Mouse (Mus musculus): Measurements from ENCODE around the gene Pla2g7.
A peak's percentile ranks its signal among the peaks of the same experiment; 100 is the strongest.
"Not testable (repeated sequence)": the region's sequence is repeated elsewhere in the genome, so short reads cannot be mapped to it uniquely, and the experiment has no call there.

Gene Pla2g7

GRCm38 (mm10) chr17:43567992-43568888 lies at the start of gene Pla2g7:
Gene Pla2g7, plus strand, starts transcription at chr17:43568098.
- peak; percentile 33 for DNase-seq (ENCODE audit: low spot score)

GRCm38 (mm10) chr17:43518644-43519409 lies 49.1 kb upstream of the Pla2g7 start:
- DNase-seq (ENCODE audit: low spot score): peak; percentile 70

GRCm38 (mm10) chr17:43520166-43520565 lies 47.7 kb upstream of the Pla2g7 start:
- no peak for DNase-seq (ENCODE audit: low spot score)

GRCm38 (mm10) chr17:43530507-43530906 lies 37.4 kb upstream of the Pla2g7 start:
- DNase-seq (ENCODE audit: low spot score): no peak

- DNase-seq (ENCODE audit: low spot score): no peak
Observed at GRCm38 (mm10) chr17:43531192-43531591, 36.7 kb upstream of the Pla2g7 start.

GRCm38 (mm10) chr17:43534362-43535222 lies 33.3 kb upstream of the Pla2g7 start:
- DNase-seq (ENCODE audit: low spot score): peak; percentile 32

- DNase-seq (ENCODE audit: low spot score): not testable (repeated sequence)
Observed at GRCm38 (mm10) chr17:43536841-43537240, 31.1 kb upstream of the Pla2g7 start.

GRCm38 (mm10) chr17:43538767-43539166 lies 29.1 kb upstream of the Pla2g7 start:
- no peak for DNase-seq (ENCODE audit: low spot score)

GRCm38 (mm10) chr17:43543539-43543938 lies 24.4 kb upstream of the Pla2g7 start, which contains the start of gene Ankrd66:
Gene Ankrd66, minus strand, starts transcription at chr17:43543639.
- DNase-seq (ENCODE audit: low spot score): no peak

- DNase-seq (ENCODE audit: low spot score): no peak
Observed at GRCm38 (mm10) chr17:43544040-43544439, 23.9 kb upstream of the Pla2g7 start.

GRCm38 (mm10) chr17:43551122-43551630 lies 16.7 kb upstream of the Pla2g7 start:
- no peak for DNase-seq (ENCODE audit: low spot score)

- DNase-seq (ENCODE audit: low spot score): no peak
Observed at GRCm38 (mm10) chr17:43554516-43555403, 13.1 kb upstream of the Pla2g7 start.

GRCm38 (mm10) chr17:43557104-43557503 lies 10.8 kb upstream of the Pla2g7 start:
- DNase-seq (ENCODE audit: low spot score): no peak

- no peak for DNase-seq (ENCODE audit: low spot score)
Observed at GRCm38 (mm10) chr17:43557541-43558090, 10.3 kb upstream of the Pla2g7 start.

GRCm38 (mm10) chr17:43558678-43559077 lies 9.2 kb upstream of the Pla2g7 start:
- DNase-seq (ENCODE audit: low spot score): no peak

GRCm38 (mm10) chr17:43563192-43563987 lies 4.5 kb upstream of the Pla2g7 start:
- no peak for DNase-seq (ENCODE audit: low spot score)

- no peak for DNase-seq (ENCODE audit: low spot score)
Observed at GRCm38 (mm10) chr17:43567593-43567991, 306 bp upstream of the Pla2g7 start.

GRCm38 (mm10) chr17:43569287-43569686 lies 1.4 kb downstream of the Pla2g7 start:
- DNase-seq (ENCODE audit: low spot score): no peak

GRCm38 (mm10) chr17:43573624-43574073 lies 5.8 kb downstream of the Pla2g7 start:
- no peak for DNase-seq (ENCODE audit: low spot score)

Measured in urinary bladder, postnatal 25 days (tissue).